Mouse (Mus musculus): ENCODE measurements around the gene Ttc36.

- TF ChIP-seq ZC3H11A (IDR thresholded peaks at IDR 0.05; ENCODE audit: borderline replicate concordance, low read depth, low read length): no peak
- no peak for TF ChIP-seq HCFC1 (IDR thresholded peaks at IDR 0.05; ENCODE audit: borderline replicate concordance, insufficient read depth, low read length)
- TF ChIP-seq CHD2 (IDR thresholded peaks at IDR 0.05; ENCODE audit: low read depth, low read length): no peak
- no peak for TF ChIP-seq MAFK (IDR thresholded peaks at IDR 0.05; ENCODE audit: insufficient read depth, low read depth, low read length)
These were observed 10.0 kb downstream of the Ttc36 start for GRCm38 (mm10) chr9:44792842-44793241.
